Mouse (Mus musculus): ENCODE measurements at regions not wholly inside any gene's neighbourhood (a gene's known extent, or its start where the extent isn't known, plus 50 kb on each side); places are given as distances from the start of the nearest gene placed in this dataset.

DNA sequence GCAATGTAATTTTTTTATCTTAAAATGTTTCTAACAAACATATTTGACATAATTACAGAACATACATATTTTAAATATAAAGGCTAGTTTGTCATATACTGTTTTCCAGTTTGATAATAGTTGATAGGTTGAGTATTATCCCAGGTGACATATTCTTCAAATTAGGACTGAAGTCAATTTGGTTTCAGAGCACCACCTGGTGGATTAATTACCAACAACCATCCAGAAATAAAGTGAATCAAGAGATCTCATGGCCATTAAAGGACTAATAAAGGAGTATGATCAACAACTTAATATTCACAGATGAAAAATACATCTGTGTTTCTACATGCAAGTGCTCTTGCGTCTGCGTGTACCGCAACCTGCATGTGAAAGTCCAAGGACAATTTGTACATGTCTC, 50.3 kb upstream of the Nmu start:
- H3K9ac ChIP-seq = no peak overlapping the region
- peak; percentile 61 for DNase-seq (ENCODE audit: low spot score)
- no peaks in the 10 kb centered on the region for H3K27me3 ChIP-seq (ENCODE audit: control insufficient read depth, insufficient read depth, low read length)
- no peaks in the 10 kb centered on the region for H3K9me3 ChIP-seq (ENCODE audit: control insufficient read depth, low read length)
- H3K4me3 ChIP-seq (replicated peaks; ENCODE audit: low read length) = no peak overlapping the region
- H3K36me3 ChIP-seq (replicated peaks; ENCODE audit: control insufficient read depth, insufficient read depth) = no peaks in the 10 kb centered on the region
- WGBS = 94% methylated on average over 3 of the region's 3 CpGs
- no peak overlapping the region for H3K27ac ChIP-seq
- no peaks in the 10 kb centered on the region for H3K4me1 ChIP-seq (replicated peaks; ENCODE audit: control insufficient read depth, insufficient read depth, low read length)
- ATAC-seq (ENCODE audit: low FRiP score) = no peak
- H3K4me2 ChIP-seq (replicated peaks) = no peak overlapping the region

DNA sequence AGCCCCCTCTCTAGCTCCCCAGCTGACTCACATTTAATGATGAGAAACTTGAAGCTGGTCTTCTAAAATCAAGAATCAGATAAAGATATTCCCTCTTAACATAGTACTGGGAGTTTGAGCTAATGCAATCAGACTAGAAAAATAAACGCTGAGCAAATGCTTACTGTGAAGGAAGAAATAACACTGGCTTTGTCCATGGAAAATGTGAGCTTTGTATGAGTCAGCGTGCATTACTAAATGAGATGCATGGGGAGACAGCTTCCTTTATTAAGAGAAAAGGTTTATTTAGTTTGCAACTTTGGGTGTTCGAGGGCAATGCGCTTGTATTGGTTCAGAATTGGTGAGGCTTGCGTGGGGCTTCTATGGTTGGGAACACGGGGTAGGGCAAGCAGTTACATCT, 52.7 kb upstream of the Nmu start:
- WGBS = 82% methylated on average over 6 of the region's 6 CpGs
- Histone ChIP-seq H3K27me3 (ENCODE audit: control insufficient read depth, insufficient read depth, low read length) (no peaks in the 10 kb centered on the region), H3K9ac (no peak overlapping the region), H3K36me3 (replicated peaks; ENCODE audit: control insufficient read depth, insufficient read depth) (no peaks in the 10 kb centered on the region), H3K4me1 (replicated peaks; ENCODE audit: control insufficient read depth, insufficient read depth, low read length) (no peaks in the 10 kb centered on the region), H3K9me3 (ENCODE audit: control insufficient read depth, low read length) (no peaks in the 10 kb centered on the region), H3K4me2 (replicated peaks) (no peak overlapping the region), H3K4me3 (replicated peaks; ENCODE audit: low read length) (no peak overlapping the region), H3K27ac (no peak overlapping the region)
- ATAC-seq (ENCODE audit: low FRiP score) (no peak), DNase-seq (ENCODE audit: low spot score) (no peak)

DNA sequence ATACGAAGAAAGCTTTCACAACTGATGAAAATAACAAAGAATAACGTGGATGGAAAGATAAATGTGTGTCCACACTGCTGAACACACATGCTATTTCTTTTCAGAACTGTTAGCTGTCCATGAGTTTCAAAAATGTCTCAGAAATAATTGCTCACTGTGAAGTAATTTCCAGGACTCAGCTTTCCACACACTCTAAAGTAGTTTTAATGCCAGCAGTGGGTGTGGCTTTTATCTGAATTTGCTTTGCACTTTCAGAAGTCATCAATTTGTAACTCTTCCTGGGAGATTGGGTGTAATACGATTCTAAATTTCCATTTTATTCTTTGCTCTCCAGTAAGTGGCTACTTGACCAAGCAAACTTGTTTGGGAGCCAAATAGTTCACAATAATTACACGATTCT, 53.5 kb upstream of the Nmu start:
- ATAC-seq (ENCODE audit: low FRiP score) = no peak
- H3K9me3 ChIP-seq (ENCODE audit: control insufficient read depth, low read length) = no peaks in the 10 kb centered on the region
- no peaks in the 10 kb centered on the region for H3K27me3 ChIP-seq (ENCODE audit: control insufficient read depth, insufficient read depth, low read length)
- no peaks in the 10 kb centered on the region for H3K36me3 ChIP-seq (replicated peaks; ENCODE audit: control insufficient read depth, insufficient read depth)
- WGBS = 80% methylated on average over 4 of the region's 4 CpGs
- no peak overlapping the region for H3K9ac ChIP-seq
- H3K4me1 ChIP-seq (replicated peaks; ENCODE audit: control insufficient read depth, insufficient read depth, low read length) = no peaks in the 10 kb centered on the region
- no peak overlapping the region for H3K27ac ChIP-seq
- H3K4me2 ChIP-seq (replicated peaks) = no peak overlapping the region
- DNase-seq (ENCODE audit: low spot score) = no peak
- no peak overlapping the region for H3K4me3 ChIP-seq (replicated peaks; ENCODE audit: low read length)

DNA sequence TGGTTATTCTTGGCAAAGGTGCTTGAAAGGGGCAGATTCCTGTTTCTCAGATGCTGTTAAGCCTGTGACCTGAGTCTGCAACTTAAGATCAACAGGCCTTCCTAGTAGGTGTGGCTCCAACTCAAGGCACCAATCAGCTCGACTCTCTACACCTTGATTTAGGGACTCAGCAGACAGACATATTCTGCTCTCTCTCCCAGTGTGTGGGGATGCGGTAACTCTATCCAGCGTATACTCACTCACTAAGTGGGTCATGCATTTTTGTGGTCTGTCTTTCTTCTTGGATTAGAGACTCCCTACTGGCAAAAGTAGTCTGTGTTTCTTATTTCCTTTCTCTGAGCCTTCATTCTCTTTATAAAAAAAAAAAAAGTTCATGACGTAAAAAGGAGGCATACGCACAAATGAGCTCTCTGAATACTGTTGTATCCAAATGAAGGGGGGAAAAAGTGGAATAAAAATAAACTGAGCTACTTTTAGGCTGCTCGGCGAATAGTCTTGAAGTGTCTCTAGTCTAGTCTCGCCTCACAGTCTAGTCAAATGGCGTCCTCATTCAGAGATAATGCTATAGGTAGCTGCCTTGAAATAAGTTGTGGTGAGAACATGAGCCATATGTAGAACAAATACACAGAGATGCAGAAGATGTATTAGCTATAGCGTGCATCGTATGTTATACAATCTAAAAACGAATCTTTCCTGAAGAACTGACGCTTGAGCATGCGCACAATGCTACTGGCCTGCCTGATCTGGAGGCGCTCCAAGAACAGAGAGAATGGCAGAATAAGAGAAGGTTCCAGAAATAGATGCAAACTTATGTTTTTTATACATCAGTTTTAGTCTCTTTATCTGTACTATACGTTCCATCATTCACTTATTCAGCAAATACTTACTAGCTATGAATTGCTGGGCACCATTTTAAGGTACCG, 55.6 kb upstream of the Nmu start:
- DNase-seq (ENCODE audit: low spot score) (no peak), ATAC-seq (ENCODE audit: low FRiP score) (no peak)
- H3K27me3 ChIP-seq (ENCODE audit: control insufficient read depth, insufficient read depth, low read length) = no peaks in the 10 kb centered on the region
- H3K4me2 ChIP-seq (replicated peaks) = no peak overlapping the region
- WGBS = 90% methylated on average over 17 of the region's 17 CpGs
- H3K9ac ChIP-seq = no peak overlapping the region
- no peak overlapping the region for H3K27ac ChIP-seq
- no peaks in the 10 kb centered on the region for H3K4me1 ChIP-seq (replicated peaks; ENCODE audit: control insufficient read depth, insufficient read depth, low read length)
- H3K9me3 ChIP-seq (ENCODE audit: control insufficient read depth, low read length) = no peaks in the 10 kb centered on the region
- no peaks in the 10 kb centered on the region for H3K36me3 ChIP-seq (replicated peaks; ENCODE audit: control insufficient read depth, insufficient read depth)
- no peak overlapping the region for H3K4me3 ChIP-seq (replicated peaks; ENCODE audit: low read length)

GRCm38 (mm10) chr5:76419841-76420240, 56.3 kb upstream of the Nmu start:
- Histone ChIP-seq H3K27ac (no peak overlapping the region), H3K4me2 (replicated peaks) (no peak overlapping the region), H3K9me3 (ENCODE audit: control insufficient read depth, low read length) (no peaks in the 10 kb centered on the region), H3K27me3 (ENCODE audit: control insufficient read depth, insufficient read depth, low read length) (no peaks in the 10 kb centered on the region), H3K9ac (no peak overlapping the region), H3K36me3 (replicated peaks; ENCODE audit: control insufficient read depth, insufficient read depth) (no peaks in the 10 kb centered on the region), H3K4me3 (replicated peaks; ENCODE audit: low read length) (no peak overlapping the region), H3K4me1 (replicated peaks; ENCODE audit: control insufficient read depth, insufficient read depth, low read length) (no peaks in the 10 kb centered on the region)
- DNase-seq (ENCODE audit: low spot score) (no peak), ATAC-seq (ENCODE audit: low FRiP score) (no peak)
- 100% methylated on average over 1 of the region's 1 CpGs for WGBS

GRCm38 (mm10) chr5:76420606-76421005, 57.0 kb upstream of the Nmu start:
- ATAC-seq (ENCODE audit: low FRiP score) = no peak
- 88% methylated on average over 6 of the region's 6 CpGs for WGBS

DNA sequence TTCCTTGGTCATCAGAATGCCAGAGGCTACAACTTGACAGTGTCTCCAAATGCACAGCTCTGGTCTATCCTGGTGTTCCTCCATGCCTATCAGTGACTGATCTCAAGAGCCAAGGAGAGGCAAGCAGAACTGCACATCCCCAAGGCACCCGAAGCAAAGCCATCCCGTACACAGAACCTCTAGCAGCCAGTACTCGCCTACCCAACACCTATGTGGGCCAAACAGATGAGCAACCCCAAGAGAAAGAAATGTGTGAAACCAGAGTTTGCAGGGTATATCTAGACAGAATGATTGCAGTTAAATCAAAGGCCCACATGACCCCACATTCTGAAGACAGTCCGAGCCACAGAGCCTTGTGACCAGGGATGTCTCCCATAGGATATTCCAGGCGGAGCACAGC, 60.0 kb upstream of the Nmu start:
- H3K27ac ChIP-seq = no peak overlapping the region
- H3K4me1 ChIP-seq (replicated peaks; ENCODE audit: control insufficient read depth, insufficient read depth, low read length) = no peaks in the 10 kb centered on the region
- no peaks in the 10 kb centered on the region for H3K9me3 ChIP-seq (ENCODE audit: control insufficient read depth, low read length)
- ATAC-seq (ENCODE audit: low FRiP score) = no peak
- no peak overlapping the region for H3K4me2 ChIP-seq (replicated peaks)
- H3K4me3 ChIP-seq (replicated peaks; ENCODE audit: low read length) = no peak overlapping the region
- H3K9ac ChIP-seq = no peak overlapping the region
- no peak for DNase-seq (ENCODE audit: low spot score)
- H3K36me3 ChIP-seq (replicated peaks; ENCODE audit: control insufficient read depth, insufficient read depth) = no peaks in the 10 kb centered on the region
- WGBS = 97% methylated on average over 5 of the region's 5 CpGs
- no peaks in the 10 kb centered on the region for H3K27me3 ChIP-seq (ENCODE audit: control insufficient read depth, insufficient read depth, low read length)

More at GRCm38 (mm10) chr5:76420606-76421005, 57.0 kb upstream of the Nmu start:
- Histone ChIP-seq H3K27me3 (ENCODE audit: control insufficient read depth, insufficient read depth, low read length) (no peaks in the 10 kb centered on the region), H3K9ac (no peak overlapping the region), H3K4me2 (replicated peaks) (no peak overlapping the region), H3K4me3 (replicated peaks; ENCODE audit: low read length) (no peak overlapping the region), H3K4me1 (replicated peaks; ENCODE audit: control insufficient read depth, insufficient read depth, low read length) (no peaks in the 10 kb centered on the region), H3K9me3 (ENCODE audit: control insufficient read depth, low read length) (no peaks in the 10 kb centered on the region), H3K27ac (no peak overlapping the region), H3K36me3 (replicated peaks; ENCODE audit: control insufficient read depth, insufficient read depth) (no peaks in the 10 kb centered on the region)
- DNase-seq (ENCODE audit: low spot score) = no peak

GRCm38 (mm10) chr5:76425680-76426079, 58.2 kb upstream of the Gm7271 start:
- no peak overlapping the region for H3K4me3 ChIP-seq (replicated peaks; ENCODE audit: low read length)
- ATAC-seq (ENCODE audit: low FRiP score) (no peak), DNase-seq (ENCODE audit: low spot score) (no peak)
- H3K9me3 ChIP-seq (ENCODE audit: control insufficient read depth, low read length) = no peaks in the 10 kb centered on the region
- H3K9ac ChIP-seq = no peak overlapping the region
- H3K27ac ChIP-seq = no peak overlapping the region
- H3K4me1 ChIP-seq (replicated peaks; ENCODE audit: control insufficient read depth, insufficient read depth, low read length) = no peaks in the 10 kb centered on the region
- H3K27me3 ChIP-seq (ENCODE audit: control insufficient read depth, insufficient read depth, low read length) = no peaks in the 10 kb centered on the region
- H3K36me3 ChIP-seq (replicated peaks; ENCODE audit: control insufficient read depth, insufficient read depth) = no peaks in the 10 kb centered on the region
- 92% methylated on average over 2 of the region's 2 CpGs for WGBS
- no peak overlapping the region for H3K4me2 ChIP-seq (replicated peaks)

- H3K4me2 ChIP-seq (replicated peaks) = no peak overlapping the region
- H3K36me3 ChIP-seq (replicated peaks; ENCODE audit: control insufficient read depth, insufficient read depth) = no peaks in the 10 kb centered on the region
- no peak for DNase-seq (ENCODE audit: low spot score)
- H3K4me3 ChIP-seq (replicated peaks; ENCODE audit: low read length) = no peak overlapping the region
- no peaks in the 10 kb centered on the region for H3K27me3 ChIP-seq (ENCODE audit: control insufficient read depth, insufficient read depth, low read length)
- no peak overlapping the region for H3K9ac ChIP-seq
- H3K4me1 ChIP-seq (replicated peaks; ENCODE audit: control insufficient read depth, insufficient read depth, low read length) = no peaks in the 10 kb centered on the region
- no peak for ATAC-seq (ENCODE audit: low FRiP score)
- no peaks in the 10 kb centered on the region for H3K9me3 ChIP-seq (ENCODE audit: control insufficient read depth, low read length)
- WGBS = 88% methylated on average over 3 of the region's 3 CpGs
- no peak overlapping the region for H3K27ac ChIP-seq
Observed at GRCm38 (mm10) chr5:76427581-76427980, 56.3 kb upstream of the Gm7271 start.
